Mouse (Mus musculus): Measurements from ENCODE around the gene Cfd. TPM values are rescaled to one million over a fixed set of nuclear protein-coding genes. Genes with fewer than 3 reads are reported as not detected.

The Cfd gene
- total RNA-seq, 2 experiments from 2014 or later, result 47.6 to 86.0 TPM

Small RNA genes within 50 kb of the gene (microRNA-seq; reads per million reads assigned to microRNA genes)
- 0 reads per million in 2 experiments for gene Mir6910

Other genes with a start within 250 kb of the Cfd start
- gene Odf3l2, start 245.1 kb upstream of the Cfd start, total RNA-seq (2021), result 10 to 100 TPM; 55.1 to 58.1 TPM
- not detected for gene Madcam1, start 226.3 kb upstream of the Cfd start, total RNA-seq (2021)
- 10 to 100 TPM; 19.2 to 19.6 TPM for gene Tpgs1, start 221.5 kb upstream of the Cfd start, total RNA-seq (2021)
- 100 to 1,000 TPM; 344 to 378 TPM for gene Cdc34, start 208.7 kb upstream of the Cfd start, total RNA-seq (2021)
- gene Gzmm, start 201.8 kb upstream of the Cfd start, total RNA-seq (2021), result 1 to 10 TPM; 4.4 to 6.0 TPM
- 100 to 1,000 TPM; 528 to 635 TPM for gene Bsg, start 186.4 kb upstream of the Cfd start, total RNA-seq (2021)
- gene Hcn2, start 174.2 kb upstream of the Cfd start, total RNA-seq (2021), result under 1 TPM; 0.72 to 0.79 TPM
- 10 to 100 TPM; 29.4 to 33.2 TPM for gene Polrmt, start 144.3 kb upstream of the Cfd start, total RNA-seq (2021)
- gene Fgf22, start 135.8 kb upstream of the Cfd start, total RNA-seq (2021), result not detected
- gene Rnf126, start 123.9 kb upstream of the Cfd start, total RNA-seq (2021), result 10 to 100 TPM; 35.1 to 40.1 TPM
- gene Fstl3, start 113.6 kb upstream of the Cfd start, total RNA-seq (2021), result 1 to 10 TPM; 1.2 to 1.8 TPM
- not detected for gene Prss57, start 99.9 kb upstream of the Cfd start, total RNA-seq (2021)
- gene Palm, start 97.3 kb upstream of the Cfd start, total RNA-seq (2021), result 10 to 100 TPM; 13.8 to 21.4 TPM
- gene Misp, start 69.9 kb upstream of the Cfd start, total RNA-seq (2021), result not detected
- gene Ptbp1, start 36.4 kb upstream of the Cfd start, total RNA-seq (2021), result 10 to 100 TPM; 17.2 to 17.4 TPM
- gene Prtn3, start 16.4 kb upstream of the Cfd start, total RNA-seq (2021), result not detected
- gene Plppr3, start 16.2 kb upstream of the Cfd start, total RNA-seq (2021), result not detected
- not detected for gene Elane, start 4.6 kb upstream of the Cfd start, total RNA-seq (2021)
- gene Med16, start 18.1 kb downstream of the Cfd start, total RNA-seq (2021), result 10 to 100 TPM; 27.5 to 35.3 TPM
- not detected for gene Gm26602, start 20.0 kb downstream of the Cfd start, total RNA-seq (2021)
- gene Kiss1r, start 26.1 kb downstream of the Cfd start, total RNA-seq (2021), result under 1 TPM in 1 of 2 experiments, not detected in 1; 0.23 TPM
- gene R3hdm4, start 30.4 kb downstream of the Cfd start, total RNA-seq (2021), result 100 to 1,000 TPM; 114 to 118 TPM
- 1 to 10 TPM; 1.3 to 1.8 TPM for gene Arid3a, start 36.2 kb downstream of the Cfd start, total RNA-seq (2021)
- 10 to 100 TPM; 17.5 to 23.9 TPM for gene Wdr18, start 69.3 kb downstream of the Cfd start, total RNA-seq (2021)
- gene Grin3b, start 79.9 kb downstream of the Cfd start, total RNA-seq (2021), result under 1 TPM; 0.07 to 0.15 TPM
- gene Tmem259, start 93.5 kb downstream of the Cfd start, total RNA-seq (2021), result 10 to 100 TPM; 71.5 to 72.4 TPM
- gene Cnn2, start 97.7 kb downstream of the Cfd start, total RNA-seq (2021), result 1 to 10 TPM; 5.2 to 6.0 TPM
- 1 to 10 TPM; 5.4 to 5.8 TPM for gene Abca7, start 105.6 kb downstream of the Cfd start, total RNA-seq (2021)
- 1 to 10 TPM; 1.1 to 2.7 TPM for gene Arhgap45, start 125.8 kb downstream of the Cfd start, total RNA-seq (2021)
- gene Polr2e, start 148.9 kb downstream of the Cfd start, total RNA-seq (2021), result 10 to 100 TPM; 36.0 to 42.5 TPM
- gene Gpx4, start 156.3 kb downstream of the Cfd start, total RNA-seq (2021), result 100 to 1,000 TPM; 500 to 536 TPM
- gene Sbno2, start 214.7 kb downstream of the Cfd start, total RNA-seq (2021), result 1 to 10 TPM; 4.5 to 7.3 TPM
- gene Stk11, start 224.9 kb downstream of the Cfd start, total RNA-seq (2021), result 100 to 1,000 TPM; 120 to 135 TPM
- 100 to 1,000 TPM; 600 to 616 TPM for gene Atp5d, start 247.8 kb downstream of the Cfd start, total RNA-seq (2021)
- gene Cbarp, start 250.0 kb downstream of the Cfd start, total RNA-seq (2021), result 1 to 10 TPM; 1.4 to 2.1 TPM

Measured in gastrocnemius, postnatal 36 days (tissue).